Mouse (Mus musculus): ENCODE results near the gene Vps33b. TPM values are rescaled to one million over a fixed set of nuclear protein-coding genes. Genes with fewer than 3 reads are reported as not detected.
A peak's percentile ranks its signal among the peaks of the same experiment; 100 is the strongest.

The Vps33b gene
- polyA plus RNA-seq, 1 experiment from 2014 or later: 12.6 TPM

- peak overlapping the region; percentile 74 for H3K9ac ChIP-seq (replicated peaks)
- peaks cover 11% of the 10 kb centered on the region for H3K9me3 ChIP-seq
- no peaks in the 10 kb centered on the region for H3K27me3 ChIP-seq
- under 1% methylated on average over 23 of the region's 23 CpGs for WGBS
- H3K36me3 ChIP-seq: peaks cover 47% of the 10 kb centered on the region
- ATAC-seq (ENCODE audit: insufficient number of reproducible peaks, insufficient read depth, low FRiP score, low TSS enrichment, low read depth): peak; percentile 29; the same call in 1 of the 2 replicates
- peak overlapping the region; percentile 95 for H3K4me2 ChIP-seq
- H3K27ac ChIP-seq: no peak overlapping the region
- peak overlapping the region; percentile 75 for H3K4me3 ChIP-seq (replicated peaks)
- H3K4me1 ChIP-seq (replicated peaks): peaks cover 14% of the 10 kb centered on the region
These were observed 354 bp downstream of the Vps33b start for GRCm38 (mm10) chr7:80269751-80270255.

- H3K27me3 ChIP-seq: no peaks in the 10 kb centered on the region
- H3K4me1 ChIP-seq (replicated peaks): peaks cover 14% of the 10 kb centered on the region
- WGBS: 90% methylated on average over 2 of the region's 2 CpGs
- peaks cover 17% of the 10 kb centered on the region for H3K9me3 ChIP-seq
- H3K27ac ChIP-seq: no peak overlapping the region
- no peak for ATAC-seq (ENCODE audit: insufficient number of reproducible peaks, insufficient read depth, low FRiP score, low TSS enrichment, low read depth)
- no peak overlapping the region for H3K4me3 ChIP-seq (replicated peaks)
- H3K9ac ChIP-seq (replicated peaks): no peak overlapping the region
- no peak overlapping the region for H3K4me2 ChIP-seq
- peaks cover 58% of the 10 kb centered on the region for H3K36me3 ChIP-seq
These were observed 4.0 kb downstream of the Vps33b start for GRCm38 (mm10) chr7:80273456-80273855.

GRCm38 (mm10) chr7:80276374-80276773 lies 6.9 kb downstream of the Vps33b start:
- WGBS: 93% methylated on average over 4 of the region's 4 CpGs
- Histone ChIP-seq H3K36me3 (peaks cover 79% of the 10 kb centered on the region), H3K27me3 (no peaks in the 10 kb centered on the region), H3K4me2 (no peak overlapping the region), H3K27ac (no peak overlapping the region), H3K9ac (replicated peaks) (no peak overlapping the region), H3K4me1 (replicated peaks) (no peaks in the 10 kb centered on the region), H3K4me3 (replicated peaks) (no peak overlapping the region), H3K9me3 (peaks cover 17% of the 10 kb centered on the region)
- no peak for ATAC-seq (ENCODE audit: insufficient number of reproducible peaks, insufficient read depth, low FRiP score, low TSS enrichment, low read depth)

- Histone ChIP-seq H3K27ac (no peak overlapping the region), H3K4me2 (no peak overlapping the region), H3K9me3 (peaks cover 3% of the 10 kb centered on the region), H3K9ac (replicated peaks) (no peak overlapping the region), H3K4me1 (replicated peaks) (no peaks in the 10 kb centered on the region), H3K36me3 (peaks cover 76% of the 10 kb centered on the region), H3K27me3 (no peaks in the 10 kb centered on the region), H3K4me3 (replicated peaks) (no peak overlapping the region)
- WGBS: 80% methylated on average over 10 of the region's 10 CpGs
- ATAC-seq (ENCODE audit: insufficient number of reproducible peaks, insufficient read depth, low FRiP score, low TSS enrichment, low read depth): no peak
These were observed 10.6 kb downstream of the Vps33b start for GRCm38 (mm10) chr7:80280032-80280431.

GRCm38 (mm10) chr7:80280998-80281397 lies 11.5 kb downstream of the Vps33b start:
- 90% methylated on average over 2 of the region's 2 CpGs for WGBS
- no peak for ATAC-seq (ENCODE audit: insufficient number of reproducible peaks, insufficient read depth, low FRiP score, low TSS enrichment, low read depth)

GRCm38 (mm10) chr7:80281646-80282045 lies 12.2 kb downstream of the Vps33b start:
- no peak for ATAC-seq (ENCODE audit: insufficient number of reproducible peaks, insufficient read depth, low FRiP score, low TSS enrichment, low read depth)
- Histone ChIP-seq H3K27me3 (no peaks in the 10 kb centered on the region), H3K27ac (no peak overlapping the region), H3K4me1 (replicated peaks) (no peaks in the 10 kb centered on the region), H3K9me3 (no peaks in the 10 kb centered on the region), H3K36me3 (peaks cover 78% of the 10 kb centered on the region), H3K4me3 (replicated peaks) (no peak overlapping the region), H3K9ac (replicated peaks) (no peak overlapping the region), H3K4me2 (no peak overlapping the region)
- WGBS: 87% methylated on average over 3 of the region's 3 CpGs

More at GRCm38 (mm10) chr7:80280998-80281397, 11.5 kb downstream of the Vps33b start:
- Histone ChIP-seq H3K9ac (replicated peaks) (no peak overlapping the region), H3K27ac (no peak overlapping the region), H3K27me3 (no peaks in the 10 kb centered on the region), H3K4me3 (replicated peaks) (no peak overlapping the region), H3K36me3 (peaks cover 78% of the 10 kb centered on the region), H3K9me3 (no peaks in the 10 kb centered on the region), H3K4me2 (no peak overlapping the region), H3K4me1 (replicated peaks) (no peaks in the 10 kb centered on the region)

GRCm38 (mm10) chr7:80283226-80283918 lies 13.9 kb downstream of the Vps33b start:
- H3K4me3 ChIP-seq (replicated peaks): no peak overlapping the region
- no peaks in the 10 kb centered on the region for H3K27me3 ChIP-seq
- peaks cover 78% of the 10 kb centered on the region for H3K36me3 ChIP-seq
- no peak overlapping the region for H3K27ac ChIP-seq
- H3K4me2 ChIP-seq: no peak overlapping the region
- H3K9ac ChIP-seq (replicated peaks): 0 out of 2 replicates have a peak overlapping the region, but pooled peaks have one; percentile 9
- ATAC-seq (ENCODE audit: insufficient number of reproducible peaks, insufficient read depth, low FRiP score, low TSS enrichment, low read depth): no peak
- no peaks in the 10 kb centered on the region for H3K4me1 ChIP-seq (replicated peaks)
- no peaks in the 10 kb centered on the region for H3K9me3 ChIP-seq
- WGBS: 81% methylated on average over 3 of the region's 3 CpGs

- no peaks in the 10 kb centered on the region for H3K27me3 ChIP-seq
- H3K36me3 ChIP-seq: peaks cover 77% of the 10 kb centered on the region
- H3K4me1 ChIP-seq (replicated peaks): no peaks in the 10 kb centered on the region
- H3K4me3 ChIP-seq (replicated peaks): no peak overlapping the region
- no peak overlapping the region for H3K27ac ChIP-seq
- H3K9me3 ChIP-seq: no peaks in the 10 kb centered on the region
- no peak for ATAC-seq (ENCODE audit: insufficient number of reproducible peaks, insufficient read depth, low FRiP score, low TSS enrichment, low read depth)
- H3K9ac ChIP-seq (replicated peaks): no peak overlapping the region
- H3K4me2 ChIP-seq: no peak overlapping the region
- WGBS: 93% methylated on average over 5 of the region's 5 CpGs
These were observed 14.9 kb downstream of the Vps33b start for GRCm38 (mm10) chr7:80284391-80284790.

GRCm38 (mm10) chr7:80285725-80286124 lies 16.3 kb downstream of the Vps33b start:
- no peak overlapping the region for H3K9ac ChIP-seq (replicated peaks)
- no peak for ATAC-seq (ENCODE audit: insufficient number of reproducible peaks, insufficient read depth, low FRiP score, low TSS enrichment, low read depth)
- H3K4me2 ChIP-seq: no peak overlapping the region
- peaks cover 78% of the 10 kb centered on the region for H3K36me3 ChIP-seq
- H3K27ac ChIP-seq: no peak overlapping the region
- WGBS: 90% methylated on average over 6 of the region's 6 CpGs
- no peak overlapping the region for H3K4me3 ChIP-seq (replicated peaks)
- H3K4me1 ChIP-seq (replicated peaks): no peaks in the 10 kb centered on the region
- no peaks in the 10 kb centered on the region for H3K27me3 ChIP-seq
- H3K9me3 ChIP-seq: no peaks in the 10 kb centered on the region

- H3K9me3 ChIP-seq: no peaks in the 10 kb centered on the region
- H3K36me3 ChIP-seq: peaks cover 85% of the 10 kb centered on the region
- ATAC-seq (ENCODE audit: insufficient number of reproducible peaks, insufficient read depth, low FRiP score, low TSS enrichment, low read depth): no peak
- no peaks in the 10 kb centered on the region for H3K4me1 ChIP-seq (replicated peaks)
- H3K4me3 ChIP-seq (replicated peaks): no peak overlapping the region
- H3K27me3 ChIP-seq: no peaks in the 10 kb centered on the region
- no peak overlapping the region for H3K4me2 ChIP-seq
- 83% methylated on average over 10 of the region's 10 CpGs for WGBS
- no peak overlapping the region for H3K27ac ChIP-seq
- no peak overlapping the region for H3K9ac ChIP-seq (replicated peaks)
These were observed 18.3 kb downstream of the Vps33b start for GRCm38 (mm10) chr7:80287736-80288135.

- Histone ChIP-seq H3K27ac (peak within 1 kb of the TSS; percentile 88), H3K4me1 (replicated peaks) (peaks cover 22% of the 10 kb centered on the region), H3K36me3 (peaks cover 34% of the 10 kb centered on the region), H3K27me3 (no peaks in the 10 kb centered on the region), H3K4me3 (replicated peaks) (peak within 1 kb of the TSS; percentile 81), H3K9ac (replicated peaks) (peak within 1 kb of the TSS; percentile 78), H3K4me2 (peak within 1 kb of the TSS; percentile 63), H3K9me3 (no peaks in the 10 kb centered on the region)
- WGBS: under 1% methylated on average over 52 of the region's 52 CpGs
- ATAC-seq (ENCODE audit: insufficient number of reproducible peaks, insufficient read depth, low FRiP score, low TSS enrichment, low read depth): peak; percentile 98
These were observed 24.8 kb downstream of the Vps33b start, which contains the start of gene Prc1 for GRCm38 (mm10) chr7:80294062-80294763. Prc1 (plus strand) TSS chr7:80294450.
